Mouse (Mus musculus) c-Kit-positive CD71-positive TER-119-negative erythroid progenitor cells, embryonic 14.5 days (primary cell): ENCODE measurements around the gene Cdiptos.
A peak's percentile ranks its signal among the peaks of the same experiment; 100 is the strongest.

Source experiments
- DNase-seq: peaks from one replicate; pipeline ENCODE4 v3.0.0-alpha.2; 2013; ENCODE audit warnings: low read depth

Gene Cdiptos

GRCm38 (mm10) chr7:127014320-127014719, 38.4 kb upstream of the Cdiptos start, which contains the start of gene Mvp:
TSS of gene Mvp (minus strand) at chr7:127014621.
- DNase-seq: no peak

GRCm38 (mm10) chr7:127013385-127013784, 37.5 kb upstream of the Cdiptos start:
- no peak for DNase-seq

GRCm38 (mm10) chr7:127012845-127013244, 36.9 kb upstream of the Cdiptos start:
- no peak for DNase-seq

GRCm38 (mm10) chr7:127012374-127012773, 36.5 kb upstream of the Cdiptos start:
- no peak for DNase-seq

GRCm38 (mm10) chr7:127011717-127012116, 35.8 kb upstream of the Cdiptos start:
- DNase-seq: no peak

GRCm38 (mm10) chr7:127011051-127011450, 35.2 kb upstream of the Cdiptos start:
- no peak for DNase-seq

GRCm38 (mm10) chr7:127009307-127010085, 33.6 kb upstream of the Cdiptos start:
- no peak for DNase-seq

GRCm38 (mm10) chr7:127008239-127009019, 32.5 kb upstream of the Cdiptos start:
- DNase-seq: peak; percentile 63

- DNase-seq: no peak
Measured at GRCm38 (mm10) chr7:127007313-127008024, 31.6 kb upstream of the Cdiptos start.

GRCm38 (mm10) chr7:127004122-127004875, 28.4 kb upstream of the Cdiptos start:
- DNase-seq: no peak

GRCm38 (mm10) chr7:127003620-127004019, 27.7 kb upstream of the Cdiptos start:
- no peak for DNase-seq

GRCm38 (mm10) chr7:126999568-126999967, 23.7 kb upstream of the Cdiptos start:
- DNase-seq: no peak

GRCm38 (mm10) chr7:126996449-126996848, 20.6 kb upstream of the Cdiptos start:
- no peak for DNase-seq

GRCm38 (mm10) chr7:126988816-126989215, 12.9 kb upstream of the Cdiptos start:
- no peak for DNase-seq

- no peak for DNase-seq
Measured at GRCm38 (mm10) chr7:126986319-126986718, 10.4 kb upstream of the Cdiptos start.

- no peak for DNase-seq
Measured at GRCm38 (mm10) chr7:126984667-126985444, 9.0 kb upstream of the Cdiptos start.

- no peak for DNase-seq
Measured at GRCm38 (mm10) chr7:126983113-126983512, 7.2 kb upstream of the Cdiptos start.

GRCm38 (mm10) chr7:126982054-126982453, 6.2 kb upstream of the Cdiptos start:
- DNase-seq: no peak

- no peak for DNase-seq
Measured at GRCm38 (mm10) chr7:126981601-126982000, 5.7 kb upstream of the Cdiptos start.

GRCm38 (mm10) chr7:126978841-126979240, 2.9 kb upstream of the Cdiptos start:
- no peak for DNase-seq

- peak; percentile 28 for DNase-seq
Measured at GRCm38 (mm10) chr7:126976878-126977459, 1.1 kb upstream of the Cdiptos start.
